Mouse (Mus musculus): ENCODE results near the gene Mtln.

Gene Mtln

GRCm38 (mm10) chr2:127791919-127792603 is at the start of gene Mtln:
TSS of gene Mtln (minus strand) at chr2:127792488.
- DNase-seq (ENCODE audit: low spot score in 2 of 2): peak; percentile 80 to 88

- no peak for DNase-seq (ENCODE audit: low spot score in 2 of 2)
Observed at GRCm38 (mm10) chr2:127841402-127841801, 49.1 kb upstream of the Mtln start.

DNA sequence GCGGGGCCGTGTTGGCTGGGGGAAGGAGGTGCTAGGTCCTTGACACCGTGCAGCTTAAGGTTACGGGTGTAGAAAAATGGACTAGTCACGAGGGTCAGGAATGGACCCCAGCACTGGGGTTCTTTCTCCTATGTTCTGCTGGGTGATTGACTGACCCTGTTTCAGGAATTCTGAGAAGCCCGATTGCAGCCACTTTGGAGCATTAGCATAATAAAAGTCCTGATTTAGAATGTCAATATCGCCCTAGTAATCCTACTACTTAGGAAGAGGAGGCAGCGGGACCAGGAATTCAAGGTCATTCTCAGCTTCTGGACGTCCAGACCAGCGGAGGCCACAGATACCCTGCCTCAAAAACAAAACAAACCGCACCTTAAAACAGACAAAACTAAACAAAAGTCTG is 47.1 kb upstream of the Mtln start:
- no peak for DNase-seq (ENCODE audit: low spot score in 2 of 2)

DNA sequence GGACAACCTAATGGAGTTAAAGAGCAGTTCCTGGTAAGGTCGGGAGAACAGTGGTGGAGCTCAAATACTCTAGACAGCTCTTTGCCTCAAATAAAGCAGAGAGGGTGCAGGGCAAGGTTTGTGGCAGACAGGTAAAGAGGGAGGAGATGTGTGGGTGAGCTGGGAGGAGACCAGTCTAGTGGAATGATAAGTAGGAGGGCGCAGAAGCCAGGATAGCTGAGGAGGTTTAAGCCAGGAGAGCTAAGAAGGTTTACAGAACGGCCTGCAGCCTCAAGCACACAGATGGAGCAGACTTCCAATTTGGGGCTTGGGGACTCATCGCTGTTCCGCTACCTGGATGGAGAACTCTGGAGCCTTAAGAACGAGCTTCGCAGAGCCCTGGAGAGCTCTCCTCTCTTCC is 46.3 kb upstream of the Mtln start, which contains the start of gene Acoxl:
TSS of gene Acoxl (plus strand) at position 301 of the 400 bp plus-strand sequence.
- no peak for DNase-seq (ENCODE audit: low spot score in 2 of 2)

- DNase-seq (ENCODE audit: low spot score in 2 of 2): no peak
Observed at GRCm38 (mm10) chr2:127832833-127833190, 40.5 kb upstream of the Mtln start.

- DNase-seq (ENCODE audit: low spot score in 2 of 2): no peak
Observed at GRCm38 (mm10) chr2:127832103-127832832, 40.0 kb upstream of the Mtln start.

- peak; percentile 85 to 92 for DNase-seq (ENCODE audit: low spot score in 2 of 2)
Observed at GRCm38 (mm10) chr2:127831401-127832102, 39.3 kb upstream of the Mtln start, which contains the start of gene Bub1. TSS of gene Bub1 (minus strand) at chr2:127831865.

GRCm38 (mm10) chr2:127789651-127790270 is 2.5 kb downstream of the Mtln start:
- no peak for DNase-seq (ENCODE audit: low spot score in 2 of 2)

GRCm38 (mm10) chr2:127789138-127789537 is 3.1 kb downstream of the Mtln start:
- peak in 1 of 2 experiments; percentile 4 for DNase-seq (ENCODE audit: low spot score in 2 of 2)

GRCm38 (mm10) chr2:127788440-127789116 is 3.7 kb downstream of the Mtln start, which contains the start of gene Nphp1:
TSS of gene Nphp1 (minus strand) at chr2:127788897.
- DNase-seq (ENCODE audit: low spot score in 2 of 2): peak; percentile 75 to 84

- DNase-seq (ENCODE audit: low spot score in 2 of 2): no peak
Observed at GRCm38 (mm10) chr2:127787226-127787625, 5.1 kb downstream of the Mtln start.

GRCm38 (mm10) chr2:127778451-127778850 is 13.8 kb downstream of the Mtln start:
- no peak for DNase-seq (ENCODE audit: low spot score in 2 of 2)

DNA sequence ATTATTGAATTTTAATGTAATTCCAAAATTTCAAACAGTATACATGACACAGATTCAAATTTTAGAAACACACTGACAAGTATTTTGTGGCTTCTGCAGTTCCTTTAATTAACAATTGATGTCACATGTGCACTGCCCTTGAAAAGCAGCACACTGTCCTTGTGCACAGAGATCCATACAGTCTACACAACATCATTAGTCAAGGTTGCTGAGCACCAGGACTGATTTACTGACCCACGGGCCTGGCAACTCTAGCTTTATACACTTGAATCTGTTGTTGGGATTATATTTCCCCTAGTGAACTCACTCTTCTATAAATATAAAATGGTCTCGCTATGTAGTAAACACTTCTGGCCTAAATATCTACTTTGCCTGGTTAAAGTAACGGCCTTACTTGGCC is 17.3 kb downstream of the Mtln start:
- no peak for DNase-seq (ENCODE audit: low spot score in 2 of 2)

- no peak for DNase-seq (ENCODE audit: low spot score in 2 of 2)
Observed at GRCm38 (mm10) chr2:127774578-127774941, 17.7 kb downstream of the Mtln start.

DNA sequence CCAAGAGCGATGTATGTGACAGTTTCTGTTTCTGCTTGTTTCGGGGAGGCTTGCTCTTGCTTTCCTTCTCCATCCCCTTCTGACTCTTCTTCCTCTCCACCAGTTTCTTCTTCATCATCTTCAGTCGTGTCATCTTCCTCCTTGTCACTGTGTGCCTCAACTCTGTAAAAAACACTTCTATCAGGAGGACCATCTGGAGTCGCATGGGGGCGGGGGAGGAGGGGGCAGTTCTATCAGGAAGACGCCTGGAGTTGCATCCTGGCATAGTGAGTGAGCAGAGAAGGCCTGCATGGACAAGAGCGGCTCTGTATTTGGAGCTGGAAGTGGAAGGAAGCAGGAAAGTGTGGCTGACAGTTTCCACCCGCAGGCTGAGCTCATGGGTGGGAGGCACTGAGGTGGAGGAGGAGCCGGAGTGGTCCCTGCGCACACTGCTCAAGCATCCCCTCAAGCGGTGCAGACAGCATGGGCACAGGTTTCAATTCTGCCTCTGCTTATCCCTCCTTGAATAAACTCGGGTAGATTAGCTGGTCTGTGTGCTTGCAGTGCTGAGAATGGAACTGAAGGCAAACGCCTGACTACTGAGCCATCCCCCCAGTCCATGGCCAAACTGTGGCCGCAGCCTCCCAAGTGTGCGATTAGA is 18.2 kb downstream of the Mtln start:
- DNase-seq (ENCODE audit: low spot score in 2 of 2): no peak

- no peak for DNase-seq (ENCODE audit: low spot score in 2 of 2)
Observed at GRCm38 (mm10) chr2:127761587-127761986, 30.7 kb downstream of the Mtln start.

DNA sequence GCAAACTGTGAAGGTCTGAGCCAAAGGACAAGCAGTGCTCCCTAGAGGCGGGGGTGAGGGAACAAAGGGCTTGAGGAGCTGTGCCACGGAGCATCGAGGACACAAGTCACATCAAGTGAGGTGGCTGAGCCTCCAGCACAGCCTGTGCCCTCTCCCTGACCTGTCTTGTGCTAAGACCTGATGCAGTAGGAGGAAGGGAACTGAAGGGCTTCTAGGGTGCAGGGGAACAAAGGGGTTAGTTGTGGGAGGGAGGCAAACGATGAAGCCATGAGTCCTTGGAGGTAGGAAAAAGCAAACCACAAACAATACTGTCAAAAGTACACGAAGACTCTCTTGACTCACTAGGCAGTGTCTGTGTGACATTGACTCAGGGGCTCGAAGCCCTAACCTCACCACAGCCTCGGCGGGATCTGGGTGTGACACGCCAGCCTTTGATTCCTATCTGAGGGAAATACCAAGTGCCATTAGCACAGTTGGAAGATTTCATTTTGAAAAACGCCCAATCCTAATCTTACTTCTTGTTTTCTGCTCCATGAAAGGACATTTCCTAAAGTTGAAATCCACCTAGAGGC is 31.8 kb downstream of the Mtln start:
- no peak for DNase-seq (ENCODE audit: low spot score in 2 of 2)

- no peak for DNase-seq (ENCODE audit: low spot score in 2 of 2)
Observed at GRCm38 (mm10) chr2:127760014-127760413, 32.3 kb downstream of the Mtln start.

DNA sequence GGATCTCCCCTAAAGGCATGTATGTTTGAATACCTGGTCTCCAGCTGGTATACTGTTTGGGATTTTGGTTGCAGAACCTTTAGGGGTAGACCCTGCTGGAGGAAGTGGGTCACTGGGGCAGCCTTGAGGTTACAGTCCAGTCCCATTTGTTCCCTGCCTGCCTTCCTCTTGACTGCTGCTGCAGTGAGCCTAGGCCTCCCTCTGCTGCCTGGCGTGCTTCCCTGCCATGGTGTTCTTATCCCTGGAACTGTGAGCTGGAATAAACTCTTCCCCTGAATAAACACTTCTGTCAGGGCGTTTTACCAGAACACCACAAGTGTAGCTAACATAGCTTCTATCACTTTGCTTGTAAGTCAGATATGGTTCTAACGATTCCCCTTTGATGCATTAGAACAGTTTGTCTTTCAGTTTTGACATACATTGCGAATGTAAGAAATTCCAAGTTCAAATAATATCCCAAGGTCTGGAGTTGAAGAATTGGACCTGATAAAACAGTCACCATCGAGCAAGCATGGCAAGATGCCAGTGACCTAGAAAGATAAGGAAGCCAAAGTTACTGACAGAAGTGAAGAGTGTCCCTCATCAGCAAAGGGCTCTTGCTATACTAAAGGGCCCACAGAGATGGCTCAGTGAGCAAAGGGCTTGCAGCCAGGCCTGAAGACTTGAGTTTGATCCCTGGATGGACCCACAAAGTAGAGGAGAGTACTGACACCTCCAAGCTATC is 33.0 kb downstream of the Mtln start:
- DNase-seq (ENCODE audit: low spot score in 2 of 2): no peak

DNA sequence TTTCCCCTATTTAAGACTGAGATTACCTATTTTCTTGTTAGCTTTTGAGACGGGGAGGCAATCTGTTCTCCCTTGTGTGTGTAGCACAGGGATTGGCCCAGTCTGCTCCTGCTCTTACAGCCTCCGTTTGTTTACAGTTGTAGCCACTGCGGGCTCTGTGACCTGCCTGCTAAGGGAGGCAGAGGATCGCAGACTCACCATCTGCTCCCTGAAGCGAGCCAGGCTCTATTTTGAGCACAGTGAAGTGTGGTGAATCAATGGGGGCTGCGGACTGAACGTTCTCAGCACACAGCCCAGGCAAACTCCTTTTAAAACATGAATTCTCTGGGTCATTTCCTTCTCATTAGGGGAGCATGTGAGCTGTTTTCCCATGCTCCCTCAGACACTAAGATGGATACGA is 35.1 kb downstream of the Mtln start:
- no peak for DNase-seq (ENCODE audit: low spot score in 2 of 2)
